Mouse (Mus musculus) embryonic facial prominence, embryonic 14.5 days (tissue): ENCODE results near the gene Ncor1. TPM values are rescaled to one million over a fixed set of nuclear protein-coding genes. Genes with fewer than 3 reads are reported as not detected.

Source experiments
- ATAC-seq: fragments of 200-750 bp; cut with Nextera tagmentation; 2 replicates; pipeline ENCODE4 v1.8.0; 2017; ENCODE audit warnings: low read depth, moderate number of reproducible peaks, moderate TSS enrichment
- DNase-seq: peaks from one replicate; pipeline ENCODE4 v3.0.0-alpha.2; 2015; ENCODE audit warnings: low spot score
- H3K27ac ChIP-seq: fragments of 300-500 bp; sonication (generic); replicated peaks from 2 replicates; pipeline ENCODE4 v1.5.1; 2014; ENCODE audit warnings: low read depth, mild to moderate bottlenecking, low read length, moderate library complexity
- H3K27me3 ChIP-seq: fragments of 300-500 bp; sonication (generic); replicated peaks from 2 replicates; pipeline ENCODE4 v1.6.1; 2014; ENCODE audit warnings: low read length; ENCODE audit not compliant: control insufficient read depth, insufficient read depth
- H3K36me3 ChIP-seq: fragments of 300-500 bp; sonication (generic); 2 replicates; pipeline ENCODE4 v1.6.1; 2014; ENCODE audit warnings: low read length, mixed read lengths; ENCODE audit not compliant: control insufficient read depth, insufficient read depth
- H3K4me1 ChIP-seq: fragments of 300-500 bp; sonication (generic); 2 replicates; pipeline ENCODE4 v1.6.1; 2014; ENCODE audit warnings: antibody characterized with exemption, low read length; ENCODE audit not compliant: control insufficient read depth, insufficient read depth
- H3K4me2 ChIP-seq: fragments of 300-500 bp; sonication (generic); 2 replicates; pipeline ENCODE4 v1.6.1; 2014; ENCODE audit warnings: low read depth, mild to moderate bottlenecking, low read length, moderate library complexity, mixed read lengths
- H3K4me3 ChIP-seq: fragments of 300-500 bp; sonication (generic); 2 replicates; pipeline ENCODE4 v1.5.1; 2014; ENCODE audit warnings: low read depth, mild to moderate bottlenecking, low read length
- H3K9ac ChIP-seq: fragments of 300-500 bp; sonication (generic); 2 replicates; pipeline ENCODE4 v1.6.1; 2014; ENCODE audit warnings: low read depth, mild to moderate bottlenecking, low read length, moderate library complexity, mixed read lengths
- H3K9me3 ChIP-seq: fragments of 300-500 bp; sonication (generic); 2 replicates; pipeline ENCODE4 v1.6.1; 2016; ENCODE audit warnings: low read length; ENCODE audit not compliant: control insufficient read depth
- WGBS: fragments of 180-500 bp; shearing (Covaris S2); extraction: QIAGEN DNeasy Blood & Tissue Kit; methylation state at CpG from one replicate; pipeline ENCODE4 v1.1.7; 2014; 5-methylcytosine and 5-hydroxymethylcytosine counted together
- polyA plus RNA-seq: library from polyadenylated mRNA; unstranded; fragments of >200 nt; fragmentation: Nextera tagmentation; extraction: Ambion mirVana; gene quantifications from 2 replicates; pipeline ENCODE4 v1.2.1, GENCODE M21; 2014

Ncor1 gene
- polyA plus RNA-seq, 1 experiment from 2014 or later = 144 TPM

DNA sequence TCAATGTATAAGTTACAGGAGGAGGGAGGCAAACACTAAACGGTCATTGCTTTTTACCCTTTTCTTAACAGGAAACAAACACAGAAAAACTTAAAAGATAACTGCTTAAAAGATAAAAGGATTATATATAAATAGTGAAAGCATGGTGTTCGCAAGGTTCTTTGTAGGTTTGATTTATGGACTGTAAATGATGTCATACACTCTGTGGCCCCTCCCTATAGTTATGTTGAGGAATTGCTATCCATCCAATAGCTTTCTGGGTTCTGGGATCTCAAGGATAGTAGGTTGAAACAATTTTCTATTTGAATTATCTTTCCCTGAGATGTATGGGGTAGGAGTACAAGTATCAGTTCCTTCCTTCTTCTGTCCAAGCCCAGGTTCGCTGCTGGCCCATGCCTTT is 138.2 kb downstream of the Ncor1 start:
- no peaks in the 10 kb centered on the region for H3K27me3 ChIP-seq
- H3K36me3 ChIP-seq = peaks cover 95% of the 10 kb centered on the region
- no peak overlapping the region for H3K27ac ChIP-seq
- no peak overlapping the region for H3K4me3 ChIP-seq
- no peaks in the 10 kb centered on the region for H3K4me1 ChIP-seq
- no peak overlapping the region for H3K4me2 ChIP-seq
- WGBS = 91% methylated on average over 3 of the region's 3 CpGs
- ATAC-seq = no peak
- no peak for DNase-seq
- no peaks in the 10 kb centered on the region for H3K9me3 ChIP-seq
- no peak overlapping the region for H3K9ac ChIP-seq

DNA sequence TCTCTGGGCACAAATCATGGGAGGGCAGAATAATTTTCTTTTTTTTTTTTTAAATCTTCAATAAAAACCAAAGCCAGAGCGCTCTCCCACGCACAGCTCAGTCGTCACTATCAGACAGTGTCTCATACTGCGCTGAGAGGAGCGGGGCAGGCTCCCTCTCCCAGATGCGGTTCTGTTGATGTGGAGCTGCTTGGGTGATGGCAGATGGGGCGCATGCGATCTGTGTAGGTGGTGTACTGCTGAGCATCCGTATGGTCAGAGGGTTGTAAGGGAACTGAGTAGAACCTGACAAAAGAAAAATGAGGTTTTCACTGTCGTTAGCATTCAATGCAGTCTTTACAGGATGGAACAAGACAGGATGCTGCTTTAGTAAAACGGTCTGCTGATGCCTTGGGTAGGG is 140.6 kb downstream of the Ncor1 start:
- Histone ChIP-seq H3K9ac (no peak overlapping the region), H3K9me3 (no peaks in the 10 kb centered on the region), H3K4me2 (no peak overlapping the region), H3K27me3 (no peaks in the 10 kb centered on the region), H3K27ac (no peak overlapping the region), H3K4me3 (no peak overlapping the region), H3K36me3 (peaks cover 97% of the 10 kb centered on the region), H3K4me1 (no peaks in the 10 kb centered on the region)
- no peak for ATAC-seq
- DNase-seq = no peak
- WGBS = 88% methylated on average over 11 of the region's 11 CpGs

DNA sequence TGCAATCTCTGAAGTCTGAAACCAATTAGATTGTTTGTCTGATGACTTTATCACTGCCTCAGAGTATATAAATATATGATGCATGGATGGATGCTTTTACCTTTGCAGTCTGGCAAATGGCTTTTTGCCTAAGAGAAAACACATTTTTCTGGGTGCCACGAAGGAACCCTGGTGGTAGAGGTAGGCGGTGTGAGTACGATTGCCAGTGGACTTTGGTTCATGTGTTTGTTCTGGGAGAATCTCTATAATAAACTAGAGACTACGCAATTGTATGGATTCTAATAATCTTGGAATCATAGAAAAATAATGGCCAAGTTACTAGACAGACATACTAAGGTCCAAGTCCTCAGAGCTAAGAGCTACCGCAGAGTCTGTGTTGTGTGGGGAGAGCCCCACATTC is 143.4 kb downstream of the Ncor1 start:
- Histone ChIP-seq H3K4me2 (no peak overlapping the region), H3K9ac (no peak overlapping the region), H3K9me3 (no peaks in the 10 kb centered on the region), H3K4me1 (no peaks in the 10 kb centered on the region), H3K36me3 (peaks cover 79% of the 10 kb centered on the region), H3K27me3 (no peaks in the 10 kb centered on the region), H3K4me3 (no peak overlapping the region), H3K27ac (no peak overlapping the region)
- ATAC-seq = no peak
- DNase-seq = no peak
- 92% methylated on average over 5 of the region's 5 CpGs for WGBS

DNA sequence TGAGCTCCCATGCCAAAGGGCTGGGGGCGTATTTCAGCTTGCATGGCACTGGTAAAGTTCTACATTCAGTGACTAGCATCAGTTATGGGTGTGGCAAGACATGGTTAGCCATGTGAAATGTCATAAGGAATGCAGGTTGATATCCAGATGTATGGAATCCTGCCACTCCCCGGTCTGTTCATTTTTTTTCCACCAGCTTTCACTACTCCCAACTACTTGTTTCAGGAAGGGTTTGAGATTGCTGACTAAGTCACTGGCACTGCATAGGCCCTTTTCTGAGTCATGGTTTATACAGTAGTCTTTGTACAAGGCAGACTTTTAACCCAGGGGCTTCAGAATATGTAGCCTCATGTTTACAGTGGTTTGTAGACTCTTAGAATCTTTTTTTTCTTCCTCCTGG is 149.0 kb downstream of the Ncor1 start:
- H3K9me3 ChIP-seq = no peaks in the 10 kb centered on the region
- no peak overlapping the region for H3K9ac ChIP-seq
- DNase-seq (no peak), ATAC-seq (no peak)
- no peaks in the 10 kb centered on the region for H3K27me3 ChIP-seq
- H3K36me3 ChIP-seq = peaks cover 61% of the 10 kb centered on the region
- WGBS = 96% methylated on average over 2 of the region's 2 CpGs
- H3K27ac ChIP-seq = no peak overlapping the region
- H3K4me2 ChIP-seq = no peak overlapping the region
- no peaks in the 10 kb centered on the region for H3K4me1 ChIP-seq
- H3K4me3 ChIP-seq = no peak overlapping the region

DNA sequence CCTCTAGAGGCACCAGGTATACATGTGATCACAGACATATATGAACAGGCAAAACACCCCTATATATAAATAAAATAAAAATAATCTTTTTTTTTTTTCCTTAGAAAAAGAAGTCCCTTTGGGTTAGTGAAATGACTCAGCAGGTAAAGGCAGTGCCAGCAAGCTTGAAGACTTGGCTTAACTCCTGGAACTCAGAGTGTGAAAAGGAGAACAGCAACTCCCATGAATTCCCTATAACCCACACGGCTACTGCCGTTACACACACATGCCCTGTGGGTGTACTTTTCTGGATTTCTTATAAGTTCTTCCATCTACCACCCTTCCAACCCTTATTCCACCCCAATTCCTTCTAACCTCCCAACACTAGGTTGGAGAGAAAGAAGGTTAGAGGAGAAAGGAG is 152.5 kb downstream of the Ncor1 start:
- H3K9me3 ChIP-seq = no peaks in the 10 kb centered on the region
- H3K27ac ChIP-seq = no peak overlapping the region
- ATAC-seq = no peak
- peaks cover 39% of the 10 kb centered on the region for H3K36me3 ChIP-seq
- no peaks in the 10 kb centered on the region for H3K4me1 ChIP-seq
- WGBS = 96% methylated on average over 2 of the region's 2 CpGs
- no peak overlapping the region for H3K4me3 ChIP-seq
- H3K27me3 ChIP-seq = no peaks in the 10 kb centered on the region
- no peak overlapping the region for H3K4me2 ChIP-seq
- no peak for DNase-seq
- no peak overlapping the region for H3K9ac ChIP-seq

DNA sequence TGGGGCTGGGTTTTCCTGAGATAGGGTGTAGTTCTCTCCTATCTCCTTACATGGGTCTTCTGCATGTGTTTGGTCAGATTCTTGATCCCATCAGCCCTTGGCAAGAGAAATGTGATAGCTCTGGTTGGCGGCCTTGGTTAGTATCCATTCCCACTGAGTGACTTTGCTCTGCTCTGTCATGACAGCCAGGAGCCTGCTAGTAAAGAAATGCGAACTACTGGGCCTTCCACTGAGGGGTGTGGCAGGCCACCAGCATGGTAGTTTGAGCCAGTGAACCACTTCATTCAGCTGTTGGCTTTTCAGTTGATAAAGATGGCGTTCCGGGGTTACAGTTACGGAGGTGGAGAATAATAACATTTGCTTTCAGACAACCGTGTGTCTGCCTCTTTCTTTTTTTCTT is 159.5 kb downstream of the Ncor1 start:
- 83% methylated on average over 6 of the region's 6 CpGs for WGBS
- Histone ChIP-seq H3K4me2 (no peak overlapping the region), H3K36me3 (peaks cover 24% of the 10 kb centered on the region; the same call in 1 of the 2 replicates), H3K27me3 (no peaks in the 10 kb centered on the region), H3K9me3 (no peaks in the 10 kb centered on the region), H3K9ac (no peak overlapping the region), H3K4me1 (no peaks in the 10 kb centered on the region), H3K27ac (no peak overlapping the region), H3K4me3 (no peak overlapping the region)
- ATAC-seq (no peak), DNase-seq (no peak)

DNA sequence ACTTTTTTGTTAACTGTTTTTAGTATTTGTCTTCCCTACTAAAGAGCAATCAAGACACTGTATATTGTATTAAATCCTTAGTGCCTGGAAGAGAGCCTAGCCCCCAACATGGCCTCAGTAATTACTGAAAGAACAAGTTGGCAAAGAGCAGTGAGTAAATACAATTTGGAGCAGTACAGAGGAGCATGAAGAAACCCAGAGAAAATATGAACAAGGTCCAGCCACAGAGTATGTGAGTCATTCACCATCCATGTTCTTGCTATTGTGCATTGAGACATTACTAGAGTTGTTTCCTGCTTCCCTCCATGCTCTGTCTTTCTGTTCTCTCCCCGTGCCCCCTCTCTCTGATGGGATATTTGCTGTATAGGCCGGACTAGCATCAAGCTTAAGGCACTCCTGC is 164.2 kb downstream of the Ncor1 start:
- H3K36me3 ChIP-seq = peaks cover 44% of the 10 kb centered on the region
- ATAC-seq (no peak), DNase-seq (no peak)
- WGBS = 88% methylated on average over 2 of the region's 2 CpGs
- no peak overlapping the region for H3K27ac ChIP-seq
- H3K9ac ChIP-seq = no peak overlapping the region
- H3K4me3 ChIP-seq = no peak overlapping the region
- H3K4me2 ChIP-seq = no peak overlapping the region
- no peaks in the 10 kb centered on the region for H3K27me3 ChIP-seq
- H3K4me1 ChIP-seq = no peaks in the 10 kb centered on the region
- H3K9me3 ChIP-seq = no peaks in the 10 kb centered on the region

DNA sequence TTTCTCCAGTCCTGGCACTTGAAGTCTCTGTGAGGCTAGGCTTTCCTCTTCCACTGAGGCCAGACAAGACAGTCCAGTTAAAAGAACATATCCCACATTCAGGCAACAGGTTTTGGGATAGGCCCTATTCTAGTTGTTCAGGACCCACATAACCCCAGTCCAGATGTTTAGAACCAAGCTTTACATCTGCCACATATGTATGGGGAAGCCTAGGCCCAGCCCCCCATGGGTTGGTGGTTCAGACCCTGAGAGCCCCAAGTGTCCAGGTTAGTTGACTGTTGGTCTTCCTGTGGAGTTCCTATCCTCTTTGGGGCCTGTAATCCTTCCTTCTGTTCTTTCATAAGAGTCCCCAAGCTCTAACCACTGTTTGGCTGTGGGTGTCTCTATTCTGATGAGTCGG is 170.6 kb downstream of the Ncor1 start:
- H3K36me3 ChIP-seq = peaks cover 72% of the 10 kb centered on the region
- H3K27ac ChIP-seq = no peak overlapping the region
- no peak overlapping the region for H3K9ac ChIP-seq
- no peaks in the 10 kb centered on the region for H3K27me3 ChIP-seq
- no peaks in the 10 kb centered on the region for H3K4me1 ChIP-seq
- no peaks in the 10 kb centered on the region for H3K9me3 ChIP-seq
- ATAC-seq (no peak), DNase-seq (no peak)
- H3K4me3 ChIP-seq = no peak overlapping the region
- WGBS = 100% methylated on average over 1 of the region's 1 CpGs
- H3K4me2 ChIP-seq = no peak overlapping the region

DNA sequence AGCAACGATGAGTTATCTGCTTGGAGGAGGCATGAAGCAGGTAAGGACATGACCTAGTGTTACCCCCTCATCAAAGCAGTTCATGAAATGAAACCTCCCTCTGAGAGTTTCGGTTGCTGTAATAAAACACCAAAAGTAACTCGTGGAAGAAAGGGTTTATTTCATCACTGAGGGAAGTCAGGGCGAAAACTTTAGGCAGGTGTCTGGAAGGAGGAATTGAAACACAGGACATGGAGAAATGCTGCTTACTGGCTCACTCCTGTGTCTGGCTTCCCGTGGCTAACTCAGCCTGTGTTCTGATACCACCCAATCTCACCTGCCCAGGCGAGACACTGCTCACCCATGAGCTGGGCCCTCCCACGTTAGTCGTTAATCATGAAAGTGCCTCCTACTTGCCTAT is 173.3 kb downstream of the Ncor1 start:
- Histone ChIP-seq H3K36me3 (peaks cover 62% of the 10 kb centered on the region), H3K4me2 (no peak overlapping the region), H3K9me3 (no peaks in the 10 kb centered on the region), H3K4me3 (no peak overlapping the region), H3K27ac (no peak overlapping the region), H3K9ac (no peak overlapping the region), H3K27me3 (no peaks in the 10 kb centered on the region), H3K4me1 (peaks cover 9% of the 10 kb centered on the region; the same call in 1 of the 2 replicates)
- no peak for DNase-seq
- no peak for ATAC-seq
- 77% methylated on average over 8 of the region's 8 CpGs for WGBS
